Mouse (Mus musculus): ENCODE data around the gene Omg.

DNA sequence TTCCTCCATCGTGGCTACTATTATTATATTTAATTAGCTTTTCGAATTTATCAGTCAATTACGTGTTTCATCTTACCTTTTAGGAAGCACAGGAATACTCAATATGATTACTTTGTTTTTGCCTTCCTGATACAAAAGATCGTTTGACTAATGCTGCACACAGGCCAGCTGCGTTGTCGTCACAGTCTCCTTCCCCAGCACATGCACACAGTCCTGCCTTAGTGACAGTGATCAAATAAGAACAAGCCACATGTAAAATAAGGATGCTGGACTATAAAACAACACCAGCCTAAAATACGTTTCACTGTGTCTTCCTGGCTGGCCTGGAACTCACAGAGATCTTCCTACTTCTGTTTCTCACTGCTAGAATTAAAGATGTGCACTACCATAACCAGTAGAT, 622 bp upstream of the Omg start:
- TF ChIP-seq ZNF384 (IDR thresholded peaks at IDR 0.05; ENCODE audit: low read depth, low read length) (no peak), HCFC1 (IDR thresholded peaks at IDR 0.05; ENCODE audit: borderline replicate concordance, insufficient read depth, low read length) (no peak)
